Comparison of ENCODE assay signal across 8 mouse cellular contexts in genomic region chr1:105946581-105947540, GRCm38 (mm10). TPM values are rescaled to one million over a fixed set of nuclear protein-coding genes. Genes with fewer than 3 reads are reported as not detected.
DNase-seq lines count a peak whose midpoint lies in the region; ATAC-seq lines count a peak whose summit lies in the region.

No protein-coding gene starts in this region.

- 74% methylated on average over 13 of the region's 13 CpGs for WGBS in kidney, embryonic 15.5 days

- H3K9me3 ChIP-seq in kidney, embryonic 15.5 days (replicated peaks), result no peaks in the 10 kb centered on the region

- DNase-seq in kidney, postnatal 4 days, result no peak
- DNase-seq in cerebellum, adult 18-20 months, result peak; percentile 10 to 19
- DNase-seq in heart, adult 11 months, result peak; percentile 96
- peak; percentile 66 for DNase-seq in left cerebral cortex, adult 11 months (ENCODE audit: low spot score)
- peak; percentile 88 for DNase-seq in skeletal muscle tissue, adult 2 months (ENCODE audit: low read depth, low spot score)
- no peak for DNase-seq in urinary bladder, postnatal 10 days (ENCODE audit: low spot score)

- H3K9ac ChIP-seq in kidney, embryonic 15.5 days, result no peak overlapping the region

- 0 out of 2 replicates have a peak, but pooled peaks have one; percentile 29 for ATAC-seq in kidney, embryonic 15.5 days (replicated peaks; ENCODE audit: low FRiP score)
- no peak for ATAC-seq in activated CD4-positive, CD25-positive, alpha-beta regulatory T cell, adult 4 months

- H3K4me3 ChIP-seq in kidney, embryonic 15.5 days (replicated peaks), result no peak overlapping the region

- no peak overlapping the region for H3K27ac ChIP-seq in kidney, embryonic 15.5 days

- no peak overlapping the region for H3K4me2 ChIP-seq in kidney, embryonic 15.5 days

- H3K36me3 ChIP-seq in kidney, embryonic 15.5 days, result no peaks in the 10 kb centered on the region

- no peaks in the 10 kb centered on the region for H3K27me3 ChIP-seq in kidney, embryonic 15.5 days

- no peaks in the 10 kb centered on the region for H3K4me1 ChIP-seq in kidney, embryonic 15.5 days

RNA-seq across cellular contexts. Expression of gene Zcchc2, which starts 43.3 kb away (rescaled TPM):
- 3.1 and 3.2 TPM in 2 replicates for polyA plus RNA-seq in kidney, embryonic 15.5 days (2015; fragmentation: Nextera tagmentation; extraction: Ambion mirVana)
- 1 to 10 TPM; 7.0 to 8.5 TPM for polyA plus RNA-seq in activated CD4-positive, CD25-positive, alpha-beta regulatory T cell, adult 4 months (2017; shearing (Covaris generic))

Comparison
In these comparisons a context has a peak if more than half of its experiments do, and no peak if none do; other contexts are left out.
1. DNase-seq: peak in cerebellum, adult 18-20 months (2 of 2), heart, adult 11 months (single experiment), left cerebral cortex, adult 11 months (single experiment) and skeletal muscle tissue, adult 2 months (single experiment); none in kidney, postnatal 4 days (0 of 2) and urinary bladder, postnatal 10 days (single experiment).